Mouse (Mus musculus): Measurements from ENCODE around the gene Pdlim4. TPM values are rescaled to one million over a fixed set of nuclear protein-coding genes. Genes with fewer than 3 reads are reported as not detected.
"Not testable (repeated sequence)": the region's sequence is repeated elsewhere in the genome, so short reads cannot be mapped to it uniquely, and the experiment has no call there.

Gene Pdlim4
- polyA plus RNA-seq, 1 experiment from 2014 or later = 37.4 TPM

DNA sequence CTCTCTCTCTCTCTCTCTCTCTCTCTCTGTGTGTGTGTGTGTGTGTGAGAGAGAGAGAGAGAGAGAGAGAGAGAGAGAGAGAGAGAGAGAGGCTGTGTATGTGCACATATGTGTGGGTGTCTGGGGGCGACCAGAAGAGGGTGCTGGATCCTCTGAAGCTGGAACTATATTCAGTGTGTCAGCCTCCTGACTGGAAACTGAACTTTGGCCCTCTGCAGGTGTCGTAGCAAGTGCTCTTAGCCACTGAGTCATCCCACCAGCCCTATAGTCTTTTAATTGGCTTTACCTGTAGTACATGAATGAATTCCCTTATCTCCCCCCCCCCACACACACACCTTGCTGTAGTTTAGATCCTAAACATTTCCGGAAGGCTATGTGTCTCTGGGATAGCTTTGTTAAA lies 35.9 kb downstream of the Pdlim4 start:
- WGBS = 100% methylated on average over 1 of the region's 3 CpGs
- not testable (repeated sequence) for H3K4me2 ChIP-seq (ENCODE audit: low read length); H3K27ac ChIP-seq (ENCODE audit: low read depth, low read length); H3K4me3 ChIP-seq (ENCODE audit: low read length); ATAC-seq; H3K9ac ChIP-seq (ENCODE audit: low read depth, low read length); H3K9me3 ChIP-seq (ENCODE audit: control insufficient read depth, low read length); H3K36me3 ChIP-seq (ENCODE audit: control insufficient read depth, insufficient read depth, low read length); H3K4me1 ChIP-seq (ENCODE audit: control insufficient read depth, insufficient read depth, low read depth, low read length); H3K27me3 ChIP-seq (replicated peaks; ENCODE audit: control insufficient read depth, insufficient read depth, low read length)

DNA sequence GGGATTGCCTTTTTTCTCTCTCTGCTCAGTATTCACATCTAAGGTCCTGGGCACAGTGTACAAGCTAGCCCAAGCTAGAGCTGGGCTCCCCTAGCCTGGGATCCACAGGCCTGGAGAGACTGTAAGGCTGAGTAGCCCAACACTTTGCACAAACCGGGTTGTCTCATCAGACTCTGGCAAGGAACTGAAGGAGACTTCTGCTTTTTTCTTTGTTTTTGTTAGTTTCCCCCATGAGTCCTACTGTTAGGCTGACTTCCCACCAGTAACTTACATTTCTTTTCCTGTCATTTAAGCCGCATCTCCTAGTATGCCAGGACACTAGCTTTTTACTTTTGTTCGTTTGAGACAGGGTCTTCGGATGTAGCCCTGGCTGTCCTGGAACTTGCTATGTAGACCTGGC lies 39.8 kb downstream of the Pdlim4 start:
- peak overlapping the region; percentile 83; the same call in 1 of the 2 replicates for H3K9ac ChIP-seq (ENCODE audit: low read depth, low read length)
- H3K4me1 ChIP-seq (ENCODE audit: control insufficient read depth, insufficient read depth, low read depth, low read length) = peaks cover 12% of the 10 kb centered on the region
- no peaks in the 10 kb centered on the region for H3K36me3 ChIP-seq (ENCODE audit: control insufficient read depth, insufficient read depth, low read length)
- H3K4me2 ChIP-seq (ENCODE audit: low read length) = peak overlapping the region; percentile 96
- H3K27ac ChIP-seq (ENCODE audit: low read depth, low read length) = no peak overlapping the region
- WGBS = 72% methylated on average over 4 of the region's 4 CpGs
- ATAC-seq = peak; percentile 37; the same call in 1 of the 2 replicates
- no peaks in the 10 kb centered on the region for H3K9me3 ChIP-seq (ENCODE audit: control insufficient read depth, low read length)
- H3K27me3 ChIP-seq (replicated peaks; ENCODE audit: control insufficient read depth, insufficient read depth, low read length) = no peaks in the 10 kb centered on the region
- peak overlapping the region; percentile 59 for H3K4me3 ChIP-seq (ENCODE audit: low read length)

DNA sequence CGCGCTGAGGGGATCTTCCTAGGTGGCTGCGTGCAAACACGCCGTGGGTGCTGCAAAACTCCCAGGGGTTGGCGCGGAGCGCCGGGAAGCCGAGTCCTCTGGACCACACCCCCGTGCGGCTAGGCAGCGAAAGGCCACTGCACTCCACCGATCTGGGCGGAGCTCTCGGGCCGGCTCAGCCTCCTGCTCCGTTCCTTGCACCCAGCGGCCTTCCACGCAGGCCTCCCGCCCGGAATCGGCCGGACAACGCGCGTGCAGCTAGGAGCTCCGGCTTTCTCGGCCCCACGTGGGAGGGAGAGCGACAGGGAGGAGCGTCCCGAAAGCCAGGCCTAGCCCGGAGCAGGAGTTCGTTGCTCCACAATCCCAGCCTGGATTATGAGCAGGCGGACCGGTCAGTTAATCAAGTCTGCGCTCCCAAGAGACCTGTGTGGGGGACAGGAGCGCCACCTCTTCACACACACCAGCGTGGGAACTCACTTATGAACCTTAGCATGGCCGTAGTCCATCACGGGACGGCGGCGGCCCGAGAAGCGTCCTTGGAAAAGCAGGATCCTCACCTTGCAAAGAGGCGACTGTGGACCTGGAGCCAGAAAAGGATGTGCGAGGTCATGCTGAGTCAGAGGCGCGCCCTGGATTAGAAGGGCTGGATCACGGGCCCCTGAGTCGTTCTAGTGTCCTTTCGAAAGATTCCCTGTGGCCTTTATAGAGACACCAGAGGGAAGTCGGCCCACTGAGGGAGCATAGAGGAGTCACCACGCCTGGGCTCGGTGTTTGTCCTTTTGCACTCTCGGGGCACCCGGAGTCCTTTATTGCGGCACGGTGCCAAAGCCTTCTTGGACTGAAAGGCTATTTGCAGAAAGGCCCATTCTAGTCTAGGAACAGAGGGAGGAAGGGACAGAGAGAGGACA lies 40.5 kb downstream of the Pdlim4 start, which contains the start of gene Slc22a4:
Slc22a4 (minus strand) TSS at position 47 of the 908 bp plus-strand sequence.
- WGBS = 2% methylated on average over 60 of the region's 61 CpGs
- peak within 1 kb of the TSS; percentile 96 for H3K4me2 ChIP-seq (ENCODE audit: low read length)
- H3K9ac ChIP-seq (ENCODE audit: low read depth, low read length) = peak within 1 kb of the TSS; percentile 83
- H3K9me3 ChIP-seq (ENCODE audit: control insufficient read depth, low read length) = no peaks in the 10 kb centered on the region
- peak within 1 kb of the TSS; percentile 59 for H3K4me3 ChIP-seq (ENCODE audit: low read length)
- no peaks in the 10 kb centered on the region for H3K27me3 ChIP-seq (replicated peaks; ENCODE audit: control insufficient read depth, insufficient read depth, low read length)
- peak; percentile 91 for ATAC-seq
- H3K4me1 ChIP-seq (ENCODE audit: control insufficient read depth, insufficient read depth, low read depth, low read length) = peaks cover 12% of the 10 kb centered on the region
- peak within 1 kb of the TSS; percentile 31 for H3K27ac ChIP-seq (ENCODE audit: low read depth, low read length)
- H3K36me3 ChIP-seq (ENCODE audit: control insufficient read depth, insufficient read depth, low read length) = no peaks in the 10 kb centered on the region

DNA sequence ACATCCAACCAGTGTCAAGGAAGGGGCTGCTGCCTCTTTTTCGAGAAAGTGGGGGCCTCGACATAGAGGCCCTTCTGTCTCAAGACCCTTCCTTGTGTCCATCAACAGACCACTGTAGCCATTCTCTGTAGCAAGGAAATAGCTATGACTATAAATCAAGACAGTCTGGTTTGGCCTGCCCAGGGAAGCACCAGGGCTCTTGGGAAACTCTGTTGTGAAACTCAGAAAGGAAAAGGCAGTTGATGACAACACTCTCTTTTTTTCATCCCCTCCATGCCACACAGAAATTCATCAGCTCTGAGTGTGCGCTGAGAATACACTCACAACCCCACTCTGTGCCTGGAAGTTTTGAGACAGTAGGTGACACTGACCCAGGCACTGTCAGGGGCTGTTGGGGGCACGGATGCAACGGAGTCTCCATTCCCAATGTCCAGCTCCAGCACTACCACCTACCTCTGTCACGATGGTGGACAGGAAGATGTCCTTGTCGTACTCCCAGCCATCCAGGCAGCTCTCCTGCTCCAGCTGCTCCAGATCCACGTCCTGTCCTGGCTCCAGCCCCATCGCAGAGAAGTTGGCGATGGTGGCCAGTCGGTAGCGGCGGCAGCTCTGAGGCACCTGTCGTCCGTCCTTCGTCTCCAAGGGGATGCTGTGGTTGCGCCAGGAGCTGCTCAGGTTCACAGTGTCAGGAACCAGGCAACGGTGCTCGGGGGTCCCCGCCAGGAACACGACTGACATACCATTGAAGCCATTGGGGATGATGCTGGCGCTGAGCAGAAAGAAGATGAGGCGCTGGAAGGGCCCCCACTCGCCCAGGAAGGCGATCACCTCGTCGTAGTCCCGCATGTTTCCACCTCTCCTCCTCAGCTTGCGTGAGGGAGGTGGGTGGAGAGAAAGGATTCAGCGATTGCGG lies 41.4 kb downstream of the Pdlim4 start:
- WGBS = 20% methylated on average over 28 of the region's 31 CpGs
- Histone ChIP-seq H3K9ac (ENCODE audit: low read depth, low read length) (peak overlapping the region; percentile 83), H3K27me3 (replicated peaks; ENCODE audit: control insufficient read depth, insufficient read depth, low read length) (no peaks in the 10 kb centered on the region), H3K27ac (ENCODE audit: low read depth, low read length) (peak overlapping the region; percentile 31; the same call in 1 of the 2 replicates), H3K36me3 (ENCODE audit: control insufficient read depth, insufficient read depth, low read length) (no peaks in the 10 kb centered on the region), H3K4me3 (ENCODE audit: low read length) (peak overlapping the region; percentile 59), H3K4me2 (ENCODE audit: low read length) (peak overlapping the region; percentile 96), H3K4me1 (ENCODE audit: control insufficient read depth, insufficient read depth, low read depth, low read length) (peaks cover 12% of the 10 kb centered on the region), H3K9me3 (ENCODE audit: control insufficient read depth, low read length) (no peaks in the 10 kb centered on the region)
- peak; percentile 57 for ATAC-seq

DNA sequence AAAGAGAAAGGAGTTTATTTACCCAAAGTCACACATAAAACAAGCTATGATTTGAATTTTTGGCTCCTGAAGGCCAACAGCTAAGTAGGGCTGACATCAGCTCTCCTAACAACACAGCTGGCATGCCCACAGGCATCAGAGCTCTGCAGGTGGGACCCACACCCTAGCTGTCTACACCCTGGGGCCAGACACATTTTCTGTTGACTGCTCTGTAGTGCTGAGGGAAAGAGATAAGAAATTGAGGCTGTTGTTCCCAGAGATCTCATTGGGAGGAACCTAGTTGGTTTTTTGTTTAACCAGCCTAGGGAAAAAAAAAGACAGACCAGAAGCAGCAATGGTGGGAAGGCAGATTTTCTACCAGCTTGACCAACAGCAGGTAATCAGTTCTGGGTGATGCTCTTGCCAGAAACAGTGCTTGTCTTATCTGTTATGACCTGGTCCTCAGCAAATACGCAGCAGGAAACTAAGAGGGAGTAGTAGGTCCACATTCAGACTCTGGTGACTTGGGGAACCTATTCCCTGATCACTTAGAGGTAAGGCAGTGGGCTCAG lies 42.2 kb downstream of the Pdlim4 start:
- Histone ChIP-seq H3K4me3 (ENCODE audit: low read length) (no peak overlapping the region), H3K4me1 (ENCODE audit: control insufficient read depth, insufficient read depth, low read depth, low read length) (peaks cover 12% of the 10 kb centered on the region), H3K27ac (ENCODE audit: low read depth, low read length) (no peak overlapping the region), H3K4me2 (ENCODE audit: low read length) (peak overlapping the region; percentile 96), H3K36me3 (ENCODE audit: control insufficient read depth, insufficient read depth, low read length) (no peaks in the 10 kb centered on the region), H3K9me3 (ENCODE audit: control insufficient read depth, low read length) (no peaks in the 10 kb centered on the region), H3K27me3 (replicated peaks; ENCODE audit: control insufficient read depth, insufficient read depth, low read length) (no peaks in the 10 kb centered on the region), H3K9ac (ENCODE audit: low read depth, low read length) (no peak overlapping the region; the same call in 1 of the 2 replicates)
- no peak for ATAC-seq
- WGBS = 78% methylated on average over 1 of the region's 1 CpGs

DNA sequence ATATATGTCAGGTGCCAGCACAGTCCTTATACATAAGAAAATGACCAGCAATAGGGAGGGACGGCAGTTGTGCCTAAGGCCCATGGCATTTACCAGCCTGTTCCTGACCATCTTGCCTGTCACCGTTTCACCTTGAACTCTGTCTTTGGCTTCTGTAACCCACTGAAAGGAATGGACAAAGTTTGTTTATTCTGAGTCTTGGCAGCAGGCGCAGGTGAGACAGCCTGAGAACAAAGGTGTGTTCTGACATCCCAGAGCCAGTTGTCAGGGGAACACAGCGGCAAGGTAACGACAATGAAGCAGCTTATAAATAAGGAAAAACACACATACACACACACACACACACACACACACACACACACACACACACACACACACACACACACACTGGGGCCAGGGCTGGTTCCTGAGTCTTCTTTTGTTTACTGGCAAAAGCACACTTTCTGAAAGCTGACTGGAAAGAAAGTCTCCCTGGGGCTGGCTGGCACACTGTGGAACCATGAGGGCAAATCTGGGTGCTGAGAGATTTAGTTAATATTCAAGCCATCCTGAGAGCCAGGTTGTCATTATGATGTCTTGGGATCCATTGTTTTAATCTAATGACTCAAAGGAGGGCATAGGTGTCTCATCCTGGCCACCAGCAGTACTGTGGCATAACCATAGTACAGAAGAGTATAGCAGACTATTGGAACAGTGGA lies 47.3 kb downstream of the Pdlim4 start:
- H3K4me3 ChIP-seq (ENCODE audit: low read length) = no peak overlapping the region
- WGBS = 81% methylated on average over 5 of the region's 5 CpGs
- no peaks in the 10 kb centered on the region for H3K36me3 ChIP-seq (ENCODE audit: control insufficient read depth, insufficient read depth, low read length)
- no peak for ATAC-seq
- no peak overlapping the region for H3K27ac ChIP-seq (ENCODE audit: low read depth, low read length)
- no peak overlapping the region for H3K9ac ChIP-seq (ENCODE audit: low read depth, low read length)
- H3K4me2 ChIP-seq (ENCODE audit: low read length) = no peak overlapping the region
- H3K9me3 ChIP-seq (ENCODE audit: control insufficient read depth, low read length) = no peaks in the 10 kb centered on the region
- no peaks in the 10 kb centered on the region for H3K27me3 ChIP-seq (replicated peaks; ENCODE audit: control insufficient read depth, insufficient read depth, low read length)
- H3K4me1 ChIP-seq (ENCODE audit: control insufficient read depth, insufficient read depth, low read depth, low read length) = peaks cover under 1% of the 10 kb centered on the region; the same call in 1 of the 2 replicates

DNA sequence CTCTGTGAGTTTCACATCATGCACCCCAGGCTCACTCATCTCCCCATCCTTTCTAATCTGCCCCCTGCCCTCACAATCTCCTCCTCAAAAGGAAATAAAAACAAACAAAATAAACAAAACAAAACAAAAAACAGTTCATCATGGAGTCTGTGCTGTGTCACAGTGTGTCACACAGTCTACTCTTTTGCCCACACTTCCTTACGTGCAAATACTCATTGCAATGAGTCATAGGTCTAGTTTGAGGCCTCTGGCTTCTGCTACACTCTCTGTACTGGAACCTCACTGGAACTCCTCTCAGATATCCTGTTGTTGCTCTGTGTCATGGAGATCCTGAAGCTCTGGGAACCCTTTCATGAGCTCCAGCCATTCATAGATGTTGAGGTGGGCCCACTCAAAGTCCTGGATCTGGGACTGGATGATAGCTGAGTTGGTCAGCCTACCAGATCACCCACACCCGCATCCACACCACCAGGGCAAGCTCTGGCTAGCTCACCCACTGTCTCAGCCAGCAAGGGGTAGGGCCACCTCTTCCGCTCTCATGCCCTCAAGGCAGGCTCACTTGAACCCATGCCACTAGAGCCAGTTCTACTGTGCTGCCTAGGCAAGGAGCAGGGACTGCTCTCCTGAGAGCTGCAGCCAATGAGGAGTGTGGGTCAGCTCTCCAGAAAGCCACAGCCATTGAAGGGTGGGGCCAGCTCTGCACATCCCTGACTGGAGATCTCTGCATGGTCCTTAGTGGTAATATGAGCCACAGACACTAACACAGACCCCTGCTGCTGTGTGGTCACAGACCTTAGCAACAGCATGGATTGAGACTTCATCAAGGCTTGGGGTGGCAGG lies 49.7 kb downstream of the Pdlim4 start:
- Histone ChIP-seq H3K9me3 (ENCODE audit: control insufficient read depth, low read length) (no peaks in the 10 kb centered on the region), H3K36me3 (ENCODE audit: control insufficient read depth, insufficient read depth, low read length) (no peaks in the 10 kb centered on the region), H3K4me1 (ENCODE audit: control insufficient read depth, insufficient read depth, low read depth, low read length) (no peaks in the 10 kb centered on the region), H3K27ac (ENCODE audit: low read depth, low read length) (no peak overlapping the region), H3K4me3 (ENCODE audit: low read length) (no peak overlapping the region), H3K9ac (ENCODE audit: low read depth, low read length) (no peak overlapping the region), H3K4me2 (ENCODE audit: low read length) (no peak overlapping the region), H3K27me3 (replicated peaks; ENCODE audit: control insufficient read depth, insufficient read depth, low read length) (no peaks in the 10 kb centered on the region)
- WGBS = 81% methylated on average over 3 of the region's 3 CpGs
- ATAC-seq = no peak

DNA sequence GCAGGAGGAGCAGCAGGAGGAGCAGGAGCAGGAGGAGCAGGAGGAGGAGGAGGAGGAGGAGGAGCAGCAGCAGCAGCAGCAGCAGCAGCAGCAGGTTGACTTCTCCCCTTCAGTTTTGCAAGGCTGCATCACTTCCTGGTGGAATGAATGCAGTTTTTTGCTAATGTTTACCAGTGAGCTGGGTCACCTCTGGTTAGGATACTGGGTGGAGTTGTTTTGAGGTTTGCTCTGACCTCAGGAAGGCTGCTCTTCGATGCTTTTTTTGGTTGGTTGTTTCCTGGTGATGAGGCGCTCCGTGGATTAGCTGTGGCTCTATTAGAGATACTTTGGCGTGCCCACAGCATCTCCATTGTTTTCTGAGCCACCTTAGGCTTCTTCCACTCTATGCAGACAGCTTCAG lies 51.2 kb downstream of the Pdlim4 start:
- H3K4me1 ChIP-seq (ENCODE audit: control insufficient read depth, insufficient read depth, low read depth, low read length) = no peaks in the 10 kb centered on the region
- ATAC-seq = no peak
- no peak overlapping the region for H3K9ac ChIP-seq (ENCODE audit: low read depth, low read length)
- no peak overlapping the region for H3K4me3 ChIP-seq (ENCODE audit: low read length)
- no peak overlapping the region for H3K27ac ChIP-seq (ENCODE audit: low read depth, low read length)
- no peak overlapping the region for H3K4me2 ChIP-seq (ENCODE audit: low read length)
- no peaks in the 10 kb centered on the region for H3K36me3 ChIP-seq (ENCODE audit: control insufficient read depth, insufficient read depth, low read length)
- no peaks in the 10 kb centered on the region for H3K27me3 ChIP-seq (replicated peaks; ENCODE audit: control insufficient read depth, insufficient read depth, low read length)
- H3K9me3 ChIP-seq (ENCODE audit: control insufficient read depth, low read length) = no peaks in the 10 kb centered on the region
- WGBS = 78% methylated on average over 4 of the region's 4 CpGs

Data from hindbrain, embryonic 16.5 days (tissue).